Mouse (Mus musculus) MN1 (cell line): ENCODE measurements around the gene Gtf2ird1.
"Not testable (repeated sequence)": the region's sequence is repeated elsewhere in the genome, so short reads cannot be mapped to it uniquely, and the experiment has no call there.

Experiments
- DNase-seq: peaks from one replicate; pipeline ENCODE4 v3.0.0-alpha.2; 2016; ENCODE audit warnings: low spot score

Gtf2ird1 gene

DNA sequence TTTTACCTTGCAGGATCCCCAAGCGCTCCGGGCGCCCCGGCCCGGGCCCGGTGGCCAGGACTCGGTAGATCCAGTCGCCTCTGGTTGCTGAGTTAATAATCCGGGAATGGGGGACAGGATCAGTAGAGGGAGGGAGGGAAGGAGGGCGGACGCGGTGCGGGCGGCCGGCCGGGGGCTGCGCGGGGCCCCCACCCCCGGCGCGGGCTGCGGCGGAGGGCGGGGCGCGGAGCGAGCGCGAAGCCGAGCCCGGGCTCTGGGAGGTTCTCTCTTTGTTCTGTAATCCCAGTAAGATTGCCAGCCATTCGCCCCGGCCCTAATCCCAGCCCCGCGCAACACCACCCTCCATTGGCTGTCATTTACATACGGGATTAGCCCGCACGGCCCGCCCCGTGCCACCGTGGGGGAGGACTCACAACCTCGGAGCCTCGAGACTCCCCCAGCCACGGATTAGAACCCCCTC lies at the start of gene Gtf2ird1:
Gene Gtf2ird1 (minus strand): TSS at position 214 of the 460 bp plus-strand sequence.
- DNase-seq = peak; percentile 70

- DNase-seq = no peak
These were observed 49.3 kb upstream of the Gtf2ird1 start for GRCm38 (mm10) chr5:134505810-134506292.

- no peak for DNase-seq
These were observed 46.1 kb upstream of the Gtf2ird1 start for GRCm38 (mm10) chr5:134502591-134502990.

DNA sequence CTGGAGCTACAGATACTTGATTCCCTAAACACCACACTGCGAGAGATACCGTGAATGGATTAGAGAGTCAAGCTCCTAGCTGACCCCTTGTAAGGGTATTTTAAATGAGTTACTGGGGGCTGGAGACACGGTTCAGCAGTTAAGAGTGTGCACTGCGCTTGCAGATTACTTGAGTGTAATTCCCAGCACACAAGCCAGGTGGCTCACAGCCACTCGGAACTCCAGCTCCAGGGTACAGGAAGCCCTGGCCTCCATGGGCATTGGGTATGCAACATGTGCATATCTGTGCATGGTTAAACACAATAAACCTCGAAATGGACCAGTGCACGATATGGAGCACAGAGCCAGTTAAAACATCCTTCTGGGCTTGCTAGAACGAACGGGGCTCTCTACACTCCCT lies 44.9 kb upstream of the Gtf2ird1 start:
- DNase-seq = no peak

DNA sequence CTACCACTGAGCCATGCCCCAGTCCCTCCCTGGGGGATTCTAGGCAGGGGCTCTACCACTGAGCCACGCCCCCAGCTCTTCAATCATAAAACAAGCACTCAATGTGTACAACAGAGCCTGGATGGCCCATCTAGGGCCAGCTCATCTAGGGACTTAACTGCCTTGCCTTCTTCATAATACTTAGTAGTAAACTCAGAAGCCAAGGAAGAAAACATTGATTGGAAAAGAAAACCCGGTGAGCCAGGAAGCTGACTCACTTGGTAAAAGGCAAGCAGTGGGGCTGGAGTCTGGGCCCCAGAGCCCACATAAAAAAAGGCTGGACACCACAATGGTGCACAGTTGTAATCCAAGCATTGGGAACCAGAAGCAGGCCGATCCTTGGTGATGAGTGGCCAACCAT lies 44.2 kb upstream of the Gtf2ird1 start:
- no peak for DNase-seq

DNA sequence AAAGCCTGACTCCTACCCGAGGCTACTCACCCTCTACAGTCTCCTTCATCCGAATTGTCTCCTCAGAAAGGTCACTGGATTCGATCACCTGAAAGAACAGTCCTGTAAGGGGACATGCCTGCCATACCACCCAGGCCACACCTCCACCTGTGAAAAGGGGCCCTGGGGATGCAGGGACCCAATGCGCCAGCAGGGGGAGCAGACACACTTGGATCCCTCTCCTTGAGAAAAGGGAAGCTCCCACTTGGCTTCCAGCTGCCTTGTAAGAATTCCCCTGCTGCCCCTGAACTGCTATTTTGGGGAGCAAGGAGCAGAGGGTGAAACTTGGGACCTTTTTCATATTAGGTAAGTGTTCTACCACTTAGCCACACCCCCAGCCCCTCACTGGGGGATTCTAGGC lies 43.5 kb upstream of the Gtf2ird1 start:
- DNase-seq = peak; percentile 74

DNA sequence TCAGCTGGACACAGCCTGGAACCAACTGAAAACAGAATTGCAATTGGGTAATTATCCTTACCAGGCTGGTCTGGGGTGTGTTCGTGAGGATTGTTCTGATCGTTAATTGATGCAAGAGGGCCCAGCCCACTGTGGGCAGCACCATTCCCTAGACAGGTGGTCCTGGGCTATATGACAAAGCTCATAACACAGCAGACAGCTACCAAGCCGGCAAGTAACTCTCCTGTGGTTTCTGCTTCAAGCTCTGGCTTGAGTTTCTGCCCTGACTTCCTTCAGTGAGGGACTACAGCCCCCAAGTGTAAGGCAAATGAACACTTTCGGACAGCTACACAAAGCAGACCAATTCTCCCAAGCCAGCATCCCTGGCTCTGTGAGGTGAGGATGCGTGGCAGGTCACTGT lies 40.5 kb upstream of the Gtf2ird1 start:
- DNase-seq = no peak

- no peak for DNase-seq
These were observed 39.3 kb upstream of the Gtf2ird1 start for GRCm38 (mm10) chr5:134495796-134496195.

- DNase-seq = peak; percentile 91
These were observed 37.6 kb upstream of the Gtf2ird1 start for GRCm38 (mm10) chr5:134494142-134494541.

GRCm38 (mm10) chr5:134492956-134493355 lies 36.4 kb upstream of the Gtf2ird1 start:
- DNase-seq = no peak

DNA sequence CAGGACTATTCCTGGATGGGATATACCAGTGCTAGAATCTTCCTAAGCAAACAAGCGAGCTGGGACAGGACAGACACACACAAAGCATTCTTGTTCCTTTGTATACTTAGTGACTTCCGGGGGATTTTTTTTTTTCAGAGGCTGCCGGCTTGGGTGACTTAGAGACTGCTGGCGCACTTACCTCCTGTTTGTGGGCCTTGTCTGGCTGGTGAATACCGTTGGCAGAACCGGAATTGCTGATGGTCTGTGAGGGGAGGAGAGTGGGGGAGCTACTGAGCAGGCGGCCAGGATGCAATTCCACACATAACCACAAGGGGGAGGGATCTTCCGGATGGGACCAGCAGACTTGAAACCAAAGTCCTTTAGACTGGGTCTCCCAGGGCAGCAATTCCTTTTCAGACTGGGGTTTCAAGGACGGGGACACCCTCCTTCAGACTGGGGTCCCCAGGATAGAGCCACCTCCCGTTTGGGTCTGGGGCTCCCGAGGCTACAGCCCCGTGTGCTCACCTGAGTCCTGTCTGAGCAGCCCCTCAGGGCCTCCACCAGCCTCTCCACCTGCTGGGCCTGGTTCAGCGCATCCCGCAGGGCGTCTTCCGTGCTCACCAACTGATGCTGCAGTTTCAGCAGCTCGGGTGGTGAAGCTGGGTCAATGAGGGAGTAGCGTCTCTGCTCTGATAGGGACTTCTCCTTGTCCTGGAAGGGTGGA lies 35.3 kb upstream of the Gtf2ird1 start:
- peak; percentile 81 for DNase-seq

- DNase-seq = no peak
These were observed 34.7 kb upstream of the Gtf2ird1 start for GRCm38 (mm10) chr5:134491206-134491605.

GRCm38 (mm10) chr5:134490465-134490864 lies 33.9 kb upstream of the Gtf2ird1 start:
- no peak for DNase-seq

GRCm38 (mm10) chr5:134489583-134489982 lies 33.1 kb upstream of the Gtf2ird1 start:
- DNase-seq = peak; percentile 49

DNA sequence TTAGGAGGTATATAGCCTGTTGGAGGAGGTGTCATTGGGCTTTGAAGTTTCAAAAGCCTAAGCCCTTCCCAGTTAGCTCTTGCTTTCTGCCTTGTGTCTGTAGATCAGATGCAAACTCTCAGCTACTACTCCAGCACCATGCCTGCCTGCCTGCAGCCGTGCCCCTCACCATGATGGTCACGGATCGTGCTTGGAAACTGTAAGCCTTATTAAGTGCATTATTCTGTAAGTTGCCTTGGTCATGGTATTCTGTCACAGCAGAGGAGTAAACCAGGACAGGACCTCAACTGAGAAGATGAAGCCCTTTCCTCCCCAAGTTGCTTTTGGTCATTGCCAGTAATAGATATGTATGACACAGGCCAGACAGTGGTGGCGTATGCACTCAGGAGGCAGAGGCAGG lies 32.1 kb upstream of the Gtf2ird1 start:
- no peak for DNase-seq

GRCm38 (mm10) chr5:134488042-134488441 lies 31.5 kb upstream of the Gtf2ird1 start:
- DNase-seq = no peak

GRCm38 (mm10) chr5:134485900-134486665 lies 29.6 kb upstream of the Gtf2ird1 start:
- DNase-seq = peak; percentile 93

GRCm38 (mm10) chr5:134485183-134485730 lies 28.7 kb upstream of the Gtf2ird1 start:
- DNase-seq = no peak

GRCm38 (mm10) chr5:134483291-134483690 lies 26.8 kb upstream of the Gtf2ird1 start:
- no peak for DNase-seq

DNA sequence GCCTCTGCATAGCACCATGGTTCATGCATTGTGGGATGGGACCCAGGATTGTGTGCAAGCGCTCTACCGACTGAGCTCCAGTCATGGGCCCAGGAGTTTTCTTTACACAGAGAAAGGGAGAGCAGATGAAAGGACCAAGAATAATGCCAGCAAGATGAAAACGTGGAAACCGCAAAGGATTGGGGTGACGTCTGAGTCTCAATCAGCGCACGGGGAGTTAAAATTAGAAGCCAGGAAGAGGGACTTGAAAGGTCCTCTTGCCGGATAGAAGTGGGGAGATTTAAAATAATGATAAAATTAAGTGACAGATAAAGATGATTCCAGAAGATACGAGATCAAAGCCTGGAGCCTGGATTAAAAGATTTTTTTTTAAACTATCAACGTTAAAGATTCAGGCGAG lies 25.8 kb upstream of the Gtf2ird1 start:
- no peak for DNase-seq

- not testable (repeated sequence) for DNase-seq
These were observed 22.4 kb upstream of the Gtf2ird1 start for GRCm38 (mm10) chr5:134478886-134479285.

DNA sequence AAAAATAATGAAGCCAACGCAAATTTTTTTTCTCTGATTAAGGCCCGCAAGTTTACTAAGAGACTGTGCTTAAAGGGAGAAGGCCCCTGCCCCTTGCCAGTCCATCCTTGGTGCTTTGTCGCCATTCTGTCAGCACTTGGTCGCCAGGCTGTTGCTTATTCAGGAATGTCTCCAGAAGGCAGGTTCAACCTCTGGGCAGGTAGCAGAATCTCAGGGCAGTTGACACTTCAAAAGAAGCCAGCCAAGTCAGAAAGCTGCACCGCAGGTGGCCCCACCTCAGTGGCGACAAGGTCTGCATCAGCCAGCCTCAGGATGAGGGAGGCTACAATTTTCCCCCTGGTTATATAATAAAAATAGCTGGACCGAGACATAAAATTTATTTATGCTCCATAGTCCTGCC lies 19.2 kb upstream of the Gtf2ird1 start:
- not testable (repeated sequence) for DNase-seq
